Mouse (Mus musculus) E14TG2a.4 (cell line): ENCODE data around the gene Cd4.
A peak's percentile ranks its signal among the peaks of the same experiment; 100 is the strongest.

Experiments used
- H3K27me3 ChIP-seq: 2 replicates; pipeline ENCODE4 v1.6.1; 2014; ENCODE audit warnings: low read length, control low read depth; ENCODE audit not compliant: insufficient read depth
- H3K36me3 ChIP-seq: 2 replicates; pipeline ENCODE4 v1.6.1; 2014; ENCODE audit warnings: low read length, control low read depth; ENCODE audit not compliant: insufficient read depth
- H3K4me1 ChIP-seq: replicated peaks from 2 replicates; pipeline ENCODE4 v1.6.1; 2014; ENCODE audit warnings: low read depth, low read length, control low read depth
- H3K4me3 ChIP-seq: replicated peaks from 2 replicates; pipeline ENCODE4 v1.5.1; 2014; ENCODE audit warnings: mild to moderate bottlenecking, low read length
- H3K9me3 ChIP-seq: 2 replicates; pipeline ENCODE4 v1.6.1; 2014; ENCODE audit warnings: low read length, control low read depth
- CTCF ChIP-seq: conservative IDR thresholded peaks from 2 replicates; pipeline ENCODE4 v1.5.1; 2014; ENCODE audit warnings: low read length
- NANOG ChIP-seq: IDR thresholded peaks from 2 replicates; pipeline ENCODE4 v1.6.1; 2014; ENCODE audit warnings: borderline replicate concordance, low read length, mixed read lengths
- POU5F1 ChIP-seq: IDR thresholded peaks from 2 replicates; pipeline ENCODE4 v1.6.1; 2014; ENCODE audit warnings: low read length, borderline replicate concordance

Cd4 gene

DNA sequence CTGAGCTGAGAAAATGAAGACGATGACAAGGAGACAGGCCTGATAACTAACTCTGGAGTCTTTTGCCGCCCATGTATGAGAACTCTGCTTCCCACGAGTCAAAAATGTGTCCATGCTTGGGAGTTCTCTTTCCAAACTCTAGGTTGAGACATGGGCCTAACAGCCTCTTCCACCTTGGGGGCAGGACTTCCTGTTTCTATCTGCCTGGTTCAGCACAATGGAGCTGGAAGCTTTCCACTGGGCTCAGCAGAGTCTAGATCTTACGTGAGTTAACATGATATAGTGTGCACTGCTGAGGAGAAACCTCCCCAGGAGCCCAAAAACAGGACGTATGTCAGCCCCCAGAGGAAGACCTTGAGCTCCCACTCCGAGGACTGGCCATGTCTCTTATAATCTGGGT, 25.2 kb upstream of the Cd4 start:
- Histone ChIP-seq H3K4me1 (peaks cover 88% of the 10 kb centered on the region), H3K36me3 (peaks cover 36% of the 10 kb centered on the region), H3K27me3 (peaks cover 16% of the 10 kb centered on the region), H3K9me3 (no peaks in the 10 kb centered on the region), H3K4me3 (peak overlapping the region; percentile 45; the same call in 1 of the 2 replicates)
- TF ChIP-seq POU5F1 = no peak
- TF ChIP-seq CTCF = no peak
- TF ChIP-seq NANOG = no peak

DNA sequence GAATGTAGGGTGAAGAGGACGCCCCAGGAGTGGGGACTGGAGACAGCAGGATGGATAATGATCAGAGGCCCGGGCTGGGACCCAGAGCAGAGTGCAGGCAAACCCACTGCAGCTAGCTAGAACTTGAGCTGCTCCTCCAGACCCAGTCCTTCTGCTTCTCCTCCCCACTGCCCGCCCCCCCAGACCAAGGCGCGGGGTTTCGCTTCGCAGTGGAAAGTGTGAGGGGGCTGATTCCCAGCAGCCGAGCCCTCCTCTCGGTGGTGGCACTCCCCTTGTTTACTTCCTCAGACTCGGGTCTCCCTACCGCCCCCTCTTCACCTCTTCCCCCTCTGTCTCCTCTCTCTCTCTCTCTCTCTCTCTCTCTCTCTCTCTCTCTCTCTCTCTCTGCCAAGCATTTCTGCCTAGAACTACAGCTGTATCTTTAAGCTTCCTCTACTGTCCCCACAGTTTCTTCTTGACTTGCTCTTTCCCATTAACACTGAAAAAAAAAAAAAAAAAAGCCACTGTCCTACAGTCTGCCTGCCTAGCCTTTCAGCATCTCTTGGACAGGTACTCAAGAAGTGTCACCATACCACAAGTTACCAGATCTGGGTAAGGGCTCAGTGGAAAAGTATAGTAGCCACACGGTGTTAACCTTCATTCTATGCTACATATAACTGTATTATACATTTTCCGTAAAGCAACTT, 23.7 kb upstream of the Cd4 start, which contains the start of gene Lag3:
Gene Lag3, minus strand, starts transcription at position 173 of the 686 bp plus-strand sequence.
- no peak for TF ChIP-seq POU5F1
- no peak for TF ChIP-seq NANOG
- no peak for TF ChIP-seq CTCF
- Histone ChIP-seq H3K4me3 (peak within 1 kb of the TSS; percentile 73), H3K27me3 (peaks cover 16% of the 10 kb centered on the region), H3K9me3 (no peaks in the 10 kb centered on the region), H3K4me1 (peaks cover 94% of the 10 kb centered on the region), H3K36me3 (peaks cover 36% of the 10 kb centered on the region)

DNA sequence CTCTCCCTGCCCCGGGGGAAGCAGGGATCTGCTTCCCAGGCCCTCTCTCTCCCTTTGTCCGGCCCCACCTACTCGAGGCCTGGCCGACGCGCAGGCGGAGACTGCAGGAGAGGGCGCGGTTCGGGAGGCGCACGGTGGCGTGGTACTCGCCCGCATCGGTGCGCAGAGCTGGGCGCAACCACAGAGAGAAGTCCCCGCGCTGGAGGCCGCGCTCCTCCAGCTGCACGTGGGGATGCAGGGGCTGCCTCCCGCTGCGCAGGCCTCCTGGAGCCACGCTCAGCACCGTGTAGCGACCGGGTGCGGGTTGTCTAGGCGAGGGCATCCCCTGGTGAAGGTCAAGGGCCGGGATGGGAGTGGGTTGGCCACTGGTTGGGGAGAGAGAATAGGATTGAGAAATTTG, 22.0 kb upstream of the Cd4 start:
- Histone ChIP-seq H3K27me3 (peaks cover 16% of the 10 kb centered on the region), H3K36me3 (peaks cover 27% of the 10 kb centered on the region), H3K9me3 (no peaks in the 10 kb centered on the region), H3K4me1 (peaks cover 94% of the 10 kb centered on the region), H3K4me3 (peak overlapping the region; percentile 73)
- TF ChIP-seq POU5F1 = no peak
- no peak for TF ChIP-seq CTCF
- TF ChIP-seq NANOG = no peak

DNA sequence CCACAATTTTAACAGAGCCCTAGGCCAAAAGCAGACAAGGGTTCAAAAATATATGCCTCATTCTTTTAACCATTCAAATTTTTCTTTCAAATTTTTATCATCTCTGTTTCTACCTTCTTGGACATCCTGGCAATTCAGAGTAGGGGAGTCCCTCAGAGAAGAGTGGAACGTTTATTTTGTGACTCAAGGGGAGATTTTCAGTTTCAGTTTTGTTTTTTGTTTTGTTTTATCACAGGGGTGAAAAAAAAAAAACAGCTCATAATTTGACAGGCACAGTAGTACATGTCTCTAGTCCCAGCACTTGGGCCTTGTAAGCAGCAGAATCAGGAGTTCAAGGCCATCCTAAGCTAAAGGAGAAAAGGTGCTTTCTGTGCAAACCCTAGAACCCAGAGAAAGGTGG, 19.7 kb upstream of the Cd4 start:
- no peaks in the 10 kb centered on the region for H3K9me3 ChIP-seq
- TF ChIP-seq CTCF (no peak), POU5F1 (no peak), NANOG (no peak)
- H3K36me3 ChIP-seq = peaks cover 5% of the 10 kb centered on the region
- no peak overlapping the region for H3K4me3 ChIP-seq
- H3K4me1 ChIP-seq = peaks cover 85% of the 10 kb centered on the region
- peaks cover 16% of the 10 kb centered on the region for H3K27me3 ChIP-seq

DNA sequence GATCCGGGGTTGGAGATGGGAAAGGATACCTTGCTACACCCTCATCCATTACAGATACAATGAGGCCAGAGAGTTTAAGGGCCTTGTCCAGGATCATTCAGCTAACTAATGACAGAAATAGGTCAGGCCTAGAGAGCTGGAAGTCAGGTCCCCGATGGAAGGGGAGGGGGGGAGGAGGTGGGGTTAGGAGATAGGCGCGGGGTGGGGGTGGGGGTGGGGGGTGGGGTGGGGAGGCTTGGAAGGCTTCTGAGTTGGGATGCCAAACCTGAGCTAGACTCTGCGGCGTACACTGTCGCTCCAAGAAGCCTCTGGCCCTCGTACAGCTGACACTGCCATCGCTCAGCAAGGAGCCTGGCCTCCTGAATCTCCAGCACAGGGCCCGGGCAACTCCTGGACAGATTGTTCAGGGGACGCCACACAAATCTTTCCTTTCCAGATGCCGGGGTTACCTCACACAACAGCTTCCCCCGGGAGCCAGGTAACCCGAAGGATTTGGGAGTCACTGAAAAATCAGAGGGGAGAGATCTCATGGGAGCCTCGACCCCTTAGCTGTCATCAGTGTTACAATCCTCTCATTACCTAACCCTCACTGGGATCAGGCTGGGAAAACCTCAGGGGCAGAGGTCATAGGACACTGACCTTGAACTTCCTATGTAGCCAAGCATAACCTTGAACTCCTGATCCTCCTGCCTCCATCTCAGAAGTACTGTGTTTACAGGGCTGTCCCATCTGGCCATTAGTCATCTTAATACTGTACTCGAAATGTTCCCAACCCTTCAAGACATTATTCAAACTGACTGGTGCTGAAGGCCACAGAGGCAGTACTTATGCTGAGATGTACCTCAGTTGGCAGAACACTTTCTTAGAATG, 17.2 kb upstream of the Cd4 start:
- Histone ChIP-seq H3K27me3 (peaks cover 9% of the 10 kb centered on the region; the same call in 1 of the 2 replicates), H3K4me3 (peak overlapping the region; percentile 76), H3K4me1 (peaks cover 85% of the 10 kb centered on the region), H3K36me3 (no peaks in the 10 kb centered on the region), H3K9me3 (no peaks in the 10 kb centered on the region)
- TF ChIP-seq POU5F1 (no peak), NANOG (no peak), CTCF (no peak)

DNA sequence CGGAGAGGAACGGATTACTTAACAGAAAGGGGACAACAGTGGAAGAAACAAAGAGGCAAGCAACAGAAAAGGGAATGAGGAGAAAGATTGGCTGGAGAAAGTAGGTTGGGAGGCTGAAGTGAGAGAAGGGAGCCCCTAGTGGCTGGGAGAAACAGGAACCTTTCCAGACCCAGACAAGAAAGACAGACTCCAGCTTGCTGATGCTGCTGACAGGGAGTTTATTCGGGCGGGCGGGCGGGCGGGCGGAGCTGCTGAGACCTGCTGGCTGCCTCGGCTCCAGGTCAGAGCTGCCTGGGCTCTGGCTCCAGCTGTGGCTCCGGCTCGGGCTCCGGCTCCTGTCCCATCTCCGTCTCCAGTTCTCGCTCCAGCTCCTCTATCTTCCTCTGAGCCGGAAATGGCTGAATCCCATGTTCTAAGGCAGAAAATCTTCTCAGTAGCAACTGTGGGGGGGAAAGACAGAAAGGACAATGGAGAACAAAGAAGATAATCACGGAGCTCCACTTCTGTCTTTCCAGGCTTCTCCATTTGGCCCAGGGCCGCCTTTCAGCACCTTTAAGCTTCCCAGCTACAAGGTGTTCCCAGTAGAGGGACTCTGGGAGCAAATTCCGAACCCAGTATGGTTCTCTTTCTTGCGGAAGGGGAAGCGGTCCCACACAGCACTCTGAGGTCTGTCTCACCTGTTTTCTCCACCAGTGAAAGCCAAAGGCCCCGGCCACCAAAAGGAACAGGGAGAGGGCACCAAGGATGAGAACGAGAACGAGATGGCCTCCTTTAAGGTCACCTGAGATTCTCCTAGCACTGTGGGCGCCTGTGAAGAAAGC, 16.4 kb upstream of the Cd4 start:
- H3K9me3 ChIP-seq = no peaks in the 10 kb centered on the region
- H3K4me1 ChIP-seq = peaks cover 85% of the 10 kb centered on the region
- H3K4me3 ChIP-seq = peak overlapping the region; percentile 79
- peaks cover 5% of the 10 kb centered on the region; the same call in 1 of the 2 replicates for H3K27me3 ChIP-seq
- TF ChIP-seq POU5F1 = no peak
- no peak for TF ChIP-seq NANOG
- peak; percentile 15; the same call in 1 of the 2 replicates for TF ChIP-seq CTCF
- no peaks in the 10 kb centered on the region for H3K36me3 ChIP-seq

DNA sequence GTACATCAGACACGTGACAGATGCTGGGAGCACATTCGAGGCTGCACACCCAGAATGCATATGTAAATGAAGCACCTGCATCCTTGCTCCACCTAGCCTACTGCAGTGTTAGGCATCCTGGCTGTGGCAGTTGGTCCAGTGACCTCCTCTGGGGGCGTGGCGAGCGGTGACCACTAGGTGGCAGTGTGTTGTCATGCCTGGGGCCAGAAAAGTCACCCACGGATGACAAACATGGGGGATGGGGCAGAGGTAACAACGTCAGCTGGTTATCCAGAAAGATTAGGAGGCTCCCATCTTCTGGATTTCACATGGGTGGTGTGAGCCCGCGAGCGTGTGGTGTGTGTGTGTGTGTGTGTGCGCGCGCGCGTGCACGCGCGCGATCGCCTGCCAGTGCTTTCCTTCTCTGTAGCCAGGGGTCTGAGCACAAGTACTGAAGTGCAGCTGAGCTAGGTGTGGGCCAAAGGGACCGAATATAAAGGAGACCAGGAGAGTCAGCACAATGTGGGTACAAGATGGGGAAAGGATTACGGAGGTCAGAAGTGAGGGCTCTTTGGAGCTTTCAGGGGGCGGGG, 15.6 kb upstream of the Cd4 start:
- Histone ChIP-seq H3K4me1 (peaks cover 81% of the 10 kb centered on the region), H3K9me3 (no peaks in the 10 kb centered on the region), H3K27me3 (peaks cover 5% of the 10 kb centered on the region; the same call in 1 of the 2 replicates), H3K36me3 (no peaks in the 10 kb centered on the region), H3K4me3 (peak overlapping the region; percentile 79)
- TF ChIP-seq CTCF (peak; percentile 91), NANOG (no peak)
